Mouse (Mus musculus) urinary bladder, postnatal 14 days (tissue): ENCODE measurements at regions not wholly inside any gene's neighbourhood (a gene's known extent, or its start where the extent isn't known, plus 50 kb on each side); places are given as distances from the start of the nearest gene placed in this dataset.
"Not testable (repeated sequence)": the region's sequence is repeated elsewhere in the genome, so short reads cannot be mapped to it uniquely, and the experiment has no call there.

Experiments
- DNase-seq: peaks from one replicate; pipeline ENCODE4 v3.0.0; 2021; ENCODE audit warnings: low spot score

DNA sequence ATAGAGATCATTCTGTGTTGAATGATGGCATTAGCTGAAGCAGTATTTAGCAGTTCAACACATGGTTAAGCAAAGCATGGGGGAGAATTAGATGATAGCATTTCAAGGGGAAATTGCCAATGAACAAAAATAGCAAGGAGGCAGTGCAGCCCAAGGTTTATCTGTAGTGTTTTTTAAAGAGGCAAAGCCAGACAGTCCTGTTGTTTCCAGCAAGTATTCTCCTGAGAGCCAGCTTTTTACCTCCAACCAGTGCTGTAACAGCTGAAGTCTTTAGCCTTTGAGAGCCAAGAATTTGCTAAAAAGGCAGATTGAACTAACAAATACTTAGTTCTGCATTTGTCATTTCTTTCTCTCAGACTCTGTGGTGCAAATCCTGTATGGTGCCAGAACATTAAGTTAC, 305.1 kb upstream of the Arx start:
- no peak for DNase-seq

- DNase-seq: no peak
These were observed 283.8 kb upstream of the Arx start for GRCm38 (mm10) chrX:93002236-93002976.

DNA sequence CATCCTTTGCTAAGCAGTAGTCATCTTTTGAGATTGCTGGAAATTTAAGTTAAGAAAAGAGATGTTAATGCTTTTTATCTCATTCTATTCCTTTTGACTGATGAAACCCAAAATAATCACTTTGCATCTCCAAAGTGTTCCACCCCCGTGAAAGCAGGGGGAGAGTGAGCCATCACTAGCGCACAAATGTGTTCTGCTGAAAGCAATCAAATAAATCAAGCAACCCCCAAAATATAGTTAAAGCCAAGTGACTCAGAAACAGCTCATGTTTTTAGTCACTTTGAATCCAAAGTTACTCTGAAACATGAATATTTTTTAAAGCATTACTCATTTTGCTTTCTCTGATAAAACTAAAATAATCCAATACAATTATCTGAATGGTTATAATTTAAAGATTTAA, 279.6 kb upstream of the Arx start:
- no peak for DNase-seq

DNA sequence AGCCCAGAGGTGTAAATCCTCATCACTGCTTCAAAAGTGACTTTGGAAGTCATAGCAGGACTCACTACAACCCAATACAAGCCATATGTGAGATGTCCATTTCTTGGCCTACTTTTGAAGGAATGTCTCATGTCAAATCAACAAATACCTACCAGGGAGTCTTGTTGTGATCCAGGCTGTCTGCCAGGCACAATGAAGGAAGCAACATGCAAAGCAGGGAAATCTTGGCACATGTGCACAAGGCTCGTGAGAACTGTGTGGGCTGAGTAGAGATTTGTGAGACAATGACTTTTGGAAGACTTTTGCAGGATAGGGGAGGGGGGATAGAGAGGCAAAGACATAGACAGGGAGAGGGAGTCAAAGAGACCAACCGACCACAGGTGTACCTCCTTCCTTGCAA, 274.7 kb upstream of the Arx start:
- DNase-seq: peak; percentile 3

GRCm38 (mm10) chrX:93016391-93016790, 269.9 kb upstream of the Arx start:
- peak; percentile 2 for DNase-seq

DNA sequence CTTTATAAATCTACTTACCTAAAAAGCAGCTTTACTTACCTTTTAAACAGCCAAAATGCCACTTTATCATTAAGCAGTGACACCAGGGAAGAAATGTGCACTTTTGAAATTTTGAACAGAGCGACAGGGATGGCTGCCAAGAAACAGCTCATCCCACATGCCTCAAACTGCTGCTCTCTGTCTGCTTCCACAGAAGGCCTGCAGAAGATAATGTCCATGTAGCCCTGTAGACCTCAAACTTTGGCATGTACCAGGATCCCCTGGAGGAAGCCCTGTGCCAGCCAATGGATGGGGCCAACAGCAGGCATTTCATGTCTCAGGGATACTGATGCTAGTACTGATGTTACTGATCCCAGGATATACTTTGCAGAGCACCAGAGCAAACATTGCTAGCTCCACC, 245.1 kb upstream of the Arx start:
- DNase-seq: no peak

GRCm38 (mm10) chrX:93042736-93043135, 243.5 kb upstream of the Arx start:
- DNase-seq: no peak

GRCm38 (mm10) chrX:93048967-93049754, 237.1 kb upstream of the Arx start:
- DNase-seq: no peak

DNA sequence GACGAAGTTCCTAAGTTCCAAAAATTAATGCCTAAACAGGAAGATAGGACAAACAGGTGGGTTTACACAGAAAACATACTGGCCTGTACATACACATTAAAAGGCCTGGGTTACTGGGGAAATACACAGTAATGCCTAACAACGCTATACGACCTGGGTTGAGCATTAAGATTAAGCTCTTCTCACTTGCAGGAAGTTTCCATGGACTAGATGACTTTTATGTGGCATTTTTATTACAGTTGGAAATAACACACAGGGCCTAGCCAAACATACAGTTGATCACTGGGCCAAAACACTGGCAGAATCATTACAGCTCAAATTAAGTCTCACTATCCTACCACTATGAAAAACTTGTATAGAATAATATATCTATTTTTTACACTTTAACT, 236.5 kb upstream of the Arx start:
- DNase-seq: no peak

DNA sequence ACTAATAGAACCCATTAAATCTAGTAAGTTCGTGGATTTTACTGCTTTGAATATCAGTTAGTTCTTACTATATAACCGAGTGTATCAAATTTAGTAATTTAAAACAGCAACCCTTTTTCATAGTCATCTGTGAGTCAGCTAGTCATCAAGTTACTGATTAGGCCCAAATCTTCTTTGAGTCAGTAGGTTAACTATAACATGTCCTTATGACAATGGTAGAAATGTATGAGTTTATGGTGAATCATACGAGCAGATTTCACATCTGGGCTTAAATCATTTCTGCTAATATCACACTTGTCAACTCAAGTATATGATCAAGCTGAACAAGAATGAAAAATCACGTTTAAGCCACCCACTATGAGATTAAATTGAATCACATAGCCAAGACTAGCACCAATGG, 226.7 kb upstream of the Arx start:
- no peak for DNase-seq

DNA sequence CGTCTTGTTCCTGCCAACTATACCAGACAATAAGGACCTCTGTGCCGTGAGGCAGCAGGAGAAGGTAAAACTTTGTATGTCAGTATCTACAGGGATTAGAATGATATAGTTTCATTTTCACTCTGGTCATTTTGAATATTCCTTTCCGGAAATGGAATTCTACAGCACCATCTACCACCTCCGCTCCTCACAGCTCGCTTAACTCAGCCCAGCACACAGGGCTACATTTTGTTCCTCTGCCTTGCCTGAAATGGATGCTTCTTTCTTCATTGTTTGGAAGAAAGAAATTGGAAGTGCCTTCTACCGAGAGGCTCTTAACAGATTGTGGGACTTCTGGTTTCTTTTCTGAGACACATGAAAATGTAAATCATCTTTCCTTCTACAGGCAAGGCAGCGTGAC, 217.4 kb upstream of the Arx start:
- DNase-seq: no peak

- peak; percentile 33 for DNase-seq
These were observed 216.5 kb upstream of the Arx start for GRCm38 (mm10) chrX:93069569-93070289.

- no peak for DNase-seq
These were observed 216.0 kb upstream of the Arx start for GRCm38 (mm10) chrX:93070290-93070611.

DNA sequence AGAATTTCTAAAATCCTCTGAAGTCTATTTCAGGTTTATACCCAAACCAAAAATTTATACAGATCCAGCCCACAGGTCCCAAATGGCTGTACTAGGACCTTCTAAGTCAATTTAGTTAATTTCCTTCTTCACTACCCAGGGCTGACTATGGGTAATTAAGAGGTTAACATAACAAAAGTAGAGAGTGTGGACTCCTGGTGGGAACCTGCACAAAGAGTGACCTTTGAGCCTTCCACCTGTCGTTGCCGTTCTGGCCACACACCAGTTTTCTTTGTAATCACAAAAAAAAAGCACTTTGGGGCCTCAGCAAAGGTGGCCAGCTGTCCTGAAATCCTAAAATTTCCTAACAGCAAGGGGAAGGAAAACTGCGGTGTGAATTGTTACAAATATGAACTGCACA, 197.3 kb upstream of the Arx start:
- no peak for DNase-seq

DNA sequence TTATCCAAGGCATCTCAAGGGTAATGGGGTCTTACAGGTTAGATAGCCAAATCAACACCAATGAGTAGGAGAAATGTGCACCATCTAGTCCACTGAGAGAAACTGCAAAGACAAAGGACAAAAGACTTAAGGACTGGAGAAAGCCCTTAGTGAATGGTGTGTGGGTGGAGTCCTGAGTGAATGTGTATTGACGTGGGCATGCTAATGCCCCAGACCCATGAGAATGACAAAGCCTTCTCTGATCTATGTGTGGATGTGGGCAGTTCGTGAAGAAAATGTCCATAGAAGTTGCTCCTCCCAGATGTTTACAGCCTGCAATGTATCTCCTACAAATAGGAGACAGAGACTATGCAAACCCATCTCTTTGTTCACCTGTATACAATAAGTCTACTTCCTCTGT, 188.7 kb upstream of the Arx start:
- no peak for DNase-seq

- DNase-seq: no peak
These were observed 178.2 kb upstream of the Arx start for GRCm38 (mm10) chrX:93107930-93108567.

DNA sequence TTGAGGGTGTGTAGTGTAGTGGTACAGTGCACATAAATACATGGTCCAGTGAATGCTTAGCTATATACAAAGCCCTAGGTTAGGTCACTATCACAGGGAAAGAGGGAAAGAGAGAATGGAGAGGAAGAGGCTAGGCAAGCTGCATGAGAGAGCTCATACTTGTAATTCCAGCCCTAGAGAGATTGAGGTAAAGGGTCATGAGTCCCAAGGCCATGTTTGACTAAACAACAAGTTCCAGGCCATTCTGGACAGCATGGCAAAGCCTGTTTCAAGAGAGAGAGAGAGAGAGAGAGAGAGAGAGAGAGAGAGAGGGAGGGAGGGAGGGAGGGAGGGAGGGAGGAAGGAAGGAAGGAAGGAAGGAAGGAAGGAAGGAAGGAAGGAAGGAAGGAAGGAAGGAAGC, 131.9 kb upstream of the Arx start:
- DNase-seq: not testable (repeated sequence)

GRCm38 (mm10) chrX:93159105-93159504, 127.1 kb upstream of the Arx start:
- DNase-seq: no peak

DNA sequence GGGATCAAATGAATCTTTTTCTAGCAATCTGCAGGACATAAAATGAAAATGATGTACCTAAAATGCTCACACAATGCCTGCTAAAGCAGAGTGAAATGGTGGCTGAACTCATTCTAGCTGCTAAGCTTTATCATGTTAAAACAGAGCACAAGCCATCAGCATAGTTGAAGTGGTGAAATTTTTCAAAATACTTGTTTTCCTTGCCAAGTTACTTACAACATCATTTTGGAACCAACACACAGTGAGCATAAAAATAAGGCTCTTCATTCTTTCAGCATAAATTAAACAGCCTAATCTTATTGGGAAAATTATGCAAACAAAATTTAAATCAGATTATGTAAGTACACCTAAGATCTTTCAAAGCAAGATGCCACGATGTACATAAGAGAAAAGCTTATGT, 125.3 kb upstream of the Arx start:
- no peak for DNase-seq
